Mouse (Mus musculus): ENCODE data around the gene Mfap2. TPM values are rescaled to one million over a fixed set of nuclear protein-coding genes. Genes with fewer than 3 reads are reported as not detected.

Mfap2 gene
- total and polyA plus RNA-seq, 3 experiments = not detected

- Histone ChIP-seq H3K9me3 (replicated peaks) (no peaks in the 10 kb centered on the region), H3K4me1 (ENCODE audit: insufficient read depth, low read depth, low read length) (no peaks in the 10 kb centered on the region; the same call in 1 of the 2 replicates), H3K36me3 (replicated peaks) (no peaks in the 10 kb centered on the region), H3K4me3 (ENCODE audit: low read depth, low read length) (no peak overlapping the region), H3K27me3 (ENCODE audit: insufficient read depth, low read length) (peaks cover 46% of the 10 kb centered on the region; the same call in 1 of the 2 replicates)
- no peak for DNase-seq (ENCODE audit: low spot score)
- TF ChIP-seq CTCF (IDR thresholded peaks at IDR 0.05; ENCODE audit: low read depth, low read length) (no peak), GATA2 (IDR thresholded peaks at IDR 0.05; ENCODE audit: borderline replicate concordance, low read depth, low read length) (no peak), GATA1 (IDR thresholded peaks at IDR 0.05; ENCODE audit: borderline replicate concordance, low read length) (no peak), TAL1 (conservative IDR thresholded peaks at IDR 0.05; ENCODE audit: low read depth, low read length) (no peak), POLR2AphosphoS5 (IDR thresholded peaks at IDR 0.05; ENCODE audit: insufficient replicate concordance, low read depth, low read length) (no peak)
- ATAC-seq (ENCODE audit: extremely low read depth, insufficient number of reproducible peaks, low FRiP score, poor library complexity, severe bottlenecking) = no peak
Measured at GRCm38 (mm10) chr4:141016311-141016710, 6.1 kb downstream of the Mfap2 start.

GRCm38 (mm10) chr4:141017657-141018436, 7.6 kb downstream of the Mfap2 start:
- TF ChIP-seq POLR2AphosphoS5 (IDR thresholded peaks at IDR 0.05; ENCODE audit: insufficient replicate concordance, low read depth, low read length) (no peak), TAL1 (conservative IDR thresholded peaks at IDR 0.05; ENCODE audit: low read depth, low read length) (no peak), GATA1 (IDR thresholded peaks at IDR 0.05; ENCODE audit: borderline replicate concordance, low read length) (no peak), GATA2 (IDR thresholded peaks at IDR 0.05; ENCODE audit: borderline replicate concordance, low read depth, low read length) (no peak), CTCF (IDR thresholded peaks at IDR 0.05; ENCODE audit: low read depth, low read length) (no peak)
- Histone ChIP-seq H3K27me3 (ENCODE audit: insufficient read depth, low read length) (peaks cover 39% of the 10 kb centered on the region; the same call in 1 of the 2 replicates), H3K4me1 (ENCODE audit: insufficient read depth, low read depth, low read length) (no peaks in the 10 kb centered on the region; the same call in 1 of the 2 replicates), H3K36me3 (replicated peaks) (no peaks in the 10 kb centered on the region), H3K9me3 (replicated peaks) (no peaks in the 10 kb centered on the region), H3K4me3 (ENCODE audit: low read depth, low read length) (no peak overlapping the region)
- ATAC-seq (ENCODE audit: extremely low read depth, insufficient number of reproducible peaks, low FRiP score, poor library complexity, severe bottlenecking) (no peak), DNase-seq (ENCODE audit: low spot score) (no peak)

- H3K36me3 ChIP-seq (replicated peaks) = no peaks in the 10 kb centered on the region
- DNase-seq (ENCODE audit: low spot score) = no peak
- no peaks in the 10 kb centered on the region; the same call in 1 of the 2 replicates for H3K4me1 ChIP-seq (ENCODE audit: insufficient read depth, low read depth, low read length)
- peaks cover 31% of the 10 kb centered on the region for H3K27me3 ChIP-seq (ENCODE audit: insufficient read depth, low read length)
- TF ChIP-seq GATA2 (IDR thresholded peaks at IDR 0.05; ENCODE audit: borderline replicate concordance, low read depth, low read length) (no peak), CTCF (IDR thresholded peaks at IDR 0.05; ENCODE audit: low read depth, low read length) (no peak), TAL1 (conservative IDR thresholded peaks at IDR 0.05; ENCODE audit: low read depth, low read length) (no peak), GATA1 (IDR thresholded peaks at IDR 0.05; ENCODE audit: borderline replicate concordance, low read length) (no peak), POLR2AphosphoS5 (IDR thresholded peaks at IDR 0.05; ENCODE audit: insufficient replicate concordance, low read depth, low read length) (no peak)
- ATAC-seq (ENCODE audit: extremely low read depth, insufficient number of reproducible peaks, low FRiP score, poor library complexity, severe bottlenecking) = no peak
- no peak overlapping the region for H3K4me3 ChIP-seq (ENCODE audit: low read depth, low read length)
- no peaks in the 10 kb centered on the region for H3K9me3 ChIP-seq (replicated peaks)
Measured at GRCm38 (mm10) chr4:141020220-141020619, 10.0 kb downstream of the Mfap2 start.

- TF ChIP-seq GATA1 (IDR thresholded peaks at IDR 0.05; ENCODE audit: borderline replicate concordance, low read length) (no peak), TAL1 (conservative IDR thresholded peaks at IDR 0.05; ENCODE audit: low read depth, low read length) (no peak), GATA2 (IDR thresholded peaks at IDR 0.05; ENCODE audit: borderline replicate concordance, low read depth, low read length) (no peak), CTCF (IDR thresholded peaks at IDR 0.05; ENCODE audit: low read depth, low read length) (no peak), POLR2AphosphoS5 (IDR thresholded peaks at IDR 0.05; ENCODE audit: insufficient replicate concordance, low read depth, low read length) (no peak)
- no peak for ATAC-seq (ENCODE audit: extremely low read depth, insufficient number of reproducible peaks, low FRiP score, poor library complexity, severe bottlenecking)
Measured at GRCm38 (mm10) chr4:141020811-141021613, 10.8 kb downstream of the Mfap2 start.

GRCm38 (mm10) chr4:141021614-141021929, 11.4 kb downstream of the Mfap2 start:
- no peaks in the 10 kb centered on the region for H3K36me3 ChIP-seq (replicated peaks)
- DNase-seq (ENCODE audit: low spot score) (no peak), ATAC-seq (ENCODE audit: extremely low read depth, insufficient number of reproducible peaks, low FRiP score, poor library complexity, severe bottlenecking) (no peak)
- peaks cover 31% of the 10 kb centered on the region for H3K27me3 ChIP-seq (ENCODE audit: insufficient read depth, low read length)
- no peak overlapping the region for H3K4me3 ChIP-seq (ENCODE audit: low read depth, low read length)
- H3K9me3 ChIP-seq (replicated peaks) = no peaks in the 10 kb centered on the region
- TF ChIP-seq CTCF (IDR thresholded peaks at IDR 0.05; ENCODE audit: low read depth, low read length) (no peak), TAL1 (conservative IDR thresholded peaks at IDR 0.05; ENCODE audit: low read depth, low read length) (no peak), GATA2 (IDR thresholded peaks at IDR 0.05; ENCODE audit: borderline replicate concordance, low read depth, low read length) (no peak), POLR2AphosphoS5 (IDR thresholded peaks at IDR 0.05; ENCODE audit: insufficient replicate concordance, low read depth, low read length) (no peak), GATA1 (IDR thresholded peaks at IDR 0.05; ENCODE audit: borderline replicate concordance, low read length) (no peak)
- H3K4me1 ChIP-seq (ENCODE audit: insufficient read depth, low read depth, low read length) = no peaks in the 10 kb centered on the region; the same call in 1 of the 2 replicates

More at GRCm38 (mm10) chr4:141020811-141021613, 10.8 kb downstream of the Mfap2 start:
- Histone ChIP-seq H3K9me3 (replicated peaks) (no peaks in the 10 kb centered on the region), H3K36me3 (replicated peaks) (no peaks in the 10 kb centered on the region), H3K4me1 (ENCODE audit: insufficient read depth, low read depth, low read length) (no peaks in the 10 kb centered on the region; the same call in 1 of the 2 replicates), H3K27me3 (ENCODE audit: insufficient read depth, low read length) (peaks cover 29% of the 10 kb centered on the region), H3K4me3 (ENCODE audit: low read depth, low read length) (no peak overlapping the region)
- no peak for DNase-seq (ENCODE audit: low spot score)

- H3K4me3 ChIP-seq (ENCODE audit: low read depth, low read length) = no peak overlapping the region
- ATAC-seq (ENCODE audit: extremely low read depth, insufficient number of reproducible peaks, low FRiP score, poor library complexity, severe bottlenecking) (no peak), DNase-seq (ENCODE audit: low spot score) (no peak)
- no peaks in the 10 kb centered on the region for H3K4me1 ChIP-seq (ENCODE audit: insufficient read depth, low read depth, low read length)
- no peaks in the 10 kb centered on the region for H3K9me3 ChIP-seq (replicated peaks)
- TF ChIP-seq CTCF (IDR thresholded peaks at IDR 0.05; ENCODE audit: low read depth, low read length) (no peak), POLR2AphosphoS5 (IDR thresholded peaks at IDR 0.05; ENCODE audit: insufficient replicate concordance, low read depth, low read length) (no peak)
- H3K27me3 ChIP-seq (ENCODE audit: insufficient read depth, low read length) = peaks cover 22% of the 10 kb centered on the region
- H3K36me3 ChIP-seq (replicated peaks) = peaks cover 2% of the 10 kb centered on the region
Measured at GRCm38 (mm10) chr4:141024052-141024451, 13.8 kb downstream of the Mfap2 start.

Measured in G1E (cell line).